Mouse (Mus musculus) lung, postnatal 10 days (tissue): Measurements from ENCODE around the gene Podxl2.

ENCODE experiments used
- DNase-seq: peaks from one replicate; pipeline ENCODE4 v3.0.0; 2021

Gene Podxl2

DNA sequence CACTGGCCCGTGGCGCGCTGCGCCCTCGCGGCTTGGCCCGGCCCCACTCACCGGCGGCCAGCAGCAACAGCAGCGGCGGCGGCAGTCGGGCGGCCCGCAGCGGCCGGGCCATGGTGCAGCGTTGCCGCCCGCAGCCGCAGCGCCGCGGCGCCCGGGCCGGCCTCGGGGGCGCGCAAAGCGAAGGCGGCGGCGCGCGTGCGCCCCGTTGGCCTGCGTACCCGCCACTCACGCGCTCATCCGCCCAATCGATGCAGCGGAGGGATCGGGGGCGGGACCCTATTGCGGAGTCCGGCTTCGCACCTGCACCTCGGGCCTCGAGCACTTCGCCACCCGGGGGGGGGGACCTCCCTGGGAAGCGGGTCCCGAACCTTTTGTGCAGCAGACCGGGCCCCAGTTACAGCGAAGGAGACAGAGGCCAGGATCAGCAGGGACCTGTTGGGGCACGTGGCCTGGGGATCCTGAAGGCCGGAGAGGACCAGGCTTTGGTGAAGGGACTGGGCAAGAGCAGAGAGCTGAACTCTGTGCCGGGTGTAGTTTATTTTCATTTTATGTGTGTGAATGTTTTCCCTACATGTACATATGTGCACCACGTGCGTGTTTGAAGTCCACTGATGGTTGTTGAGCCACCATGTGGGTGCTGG lies at the start of gene Podxl2:
Podxl2 (minus strand) TSS at position 177 of the 641 bp plus-strand sequence.
- peak; percentile 84 for DNase-seq

DNA sequence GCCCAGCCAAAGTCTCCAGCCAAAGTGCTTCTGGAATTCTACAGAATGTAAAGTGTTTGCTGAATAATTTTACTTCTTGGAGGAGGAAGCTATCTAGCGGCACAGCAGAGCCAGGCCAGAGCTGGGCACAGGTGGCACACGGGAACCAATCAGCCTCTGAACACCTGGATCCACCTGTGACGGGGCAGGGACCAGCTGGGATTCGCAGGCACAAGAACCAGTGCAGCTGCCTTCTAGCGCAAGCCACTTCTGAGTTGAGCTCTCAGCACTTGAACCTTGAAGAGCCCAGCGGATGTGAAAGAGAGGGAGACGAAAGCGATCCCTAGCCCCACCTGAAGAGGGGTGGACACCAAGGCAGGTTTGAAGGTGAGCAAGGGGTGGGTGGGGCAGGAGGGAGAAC lies 44.0 kb upstream of the Podxl2 start:
- no peak for DNase-seq

DNA sequence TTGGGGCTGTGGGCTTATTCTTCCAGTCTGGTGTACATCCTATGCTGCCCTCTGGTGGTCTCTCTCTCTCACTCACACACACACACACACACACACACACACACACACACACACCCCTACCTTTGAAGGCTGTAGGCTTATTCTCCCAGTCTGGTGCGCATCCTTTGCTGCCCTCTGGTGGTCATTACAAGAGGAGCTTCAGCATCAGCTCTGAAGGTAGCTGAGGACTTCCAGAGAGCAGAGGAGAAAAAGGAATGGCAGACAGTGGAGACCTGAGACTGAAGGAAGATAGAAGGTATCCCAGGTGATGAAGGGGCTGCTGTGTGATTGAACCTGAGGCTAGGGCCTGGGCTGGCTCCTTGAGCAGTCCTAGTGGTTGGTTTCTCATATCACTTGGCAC lies 41.3 kb upstream of the Podxl2 start:
- peak; percentile 70 for DNase-seq

DNA sequence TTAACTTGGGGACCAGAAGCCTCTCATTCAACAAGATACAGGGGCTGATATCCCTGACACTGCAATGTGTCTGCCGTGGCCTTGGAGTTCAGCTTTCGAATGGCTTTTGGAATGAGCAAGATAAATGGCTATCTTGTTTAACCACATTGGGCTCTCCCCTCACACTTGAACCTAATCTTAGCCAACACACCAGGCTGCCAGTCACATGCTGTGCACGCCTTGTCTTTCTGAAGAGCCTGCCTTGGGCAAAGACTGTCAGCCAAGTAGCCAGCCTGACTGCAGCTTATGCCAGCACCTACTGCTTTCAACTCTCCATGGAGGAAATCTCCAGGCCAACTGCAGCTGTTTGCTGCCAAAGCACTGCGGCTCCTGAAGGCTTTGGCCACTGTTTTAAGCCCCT lies 40.7 kb upstream of the Podxl2 start:
- no peak for DNase-seq

DNA sequence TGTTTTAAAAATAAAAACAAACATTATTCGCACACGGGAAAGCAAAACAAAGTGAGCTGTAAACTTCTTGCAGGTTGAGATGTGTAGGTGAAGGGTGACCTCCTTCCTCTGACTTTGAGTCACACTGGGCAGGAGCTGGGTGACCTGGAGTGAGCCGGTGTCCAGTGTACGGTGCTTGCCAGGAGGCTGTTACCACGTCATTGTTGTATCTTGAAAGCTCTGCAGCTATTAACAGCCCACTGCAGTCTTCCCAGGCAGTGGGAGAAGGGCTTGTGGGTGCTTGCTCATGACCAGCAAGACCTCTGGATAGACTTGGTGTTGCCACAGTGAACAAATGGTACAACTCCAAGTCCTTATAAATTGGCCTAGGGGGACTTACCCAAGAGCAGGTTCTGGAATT lies 40.0 kb upstream of the Podxl2 start:
- DNase-seq: no peak

DNA sequence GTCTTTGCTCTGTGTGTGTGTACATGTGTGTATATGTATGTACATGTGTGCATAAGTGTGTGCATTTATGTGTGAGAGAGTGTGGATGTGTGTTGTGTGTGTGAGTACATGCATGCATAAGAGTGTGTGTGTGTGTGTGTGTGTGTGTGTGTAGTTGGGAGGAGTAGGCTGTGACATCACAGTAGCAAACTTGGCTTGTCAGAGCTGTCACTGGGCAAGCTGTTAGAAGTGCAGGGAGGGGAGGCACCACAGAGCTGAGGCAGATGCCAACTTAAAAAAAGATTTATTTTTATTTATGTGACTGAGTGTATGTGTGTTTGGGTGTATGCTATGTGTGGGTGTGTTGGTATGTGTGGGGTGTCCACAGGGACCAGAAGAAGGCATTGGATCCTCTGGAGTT lies 38.6 kb upstream of the Podxl2 start:
- no peak for DNase-seq

DNA sequence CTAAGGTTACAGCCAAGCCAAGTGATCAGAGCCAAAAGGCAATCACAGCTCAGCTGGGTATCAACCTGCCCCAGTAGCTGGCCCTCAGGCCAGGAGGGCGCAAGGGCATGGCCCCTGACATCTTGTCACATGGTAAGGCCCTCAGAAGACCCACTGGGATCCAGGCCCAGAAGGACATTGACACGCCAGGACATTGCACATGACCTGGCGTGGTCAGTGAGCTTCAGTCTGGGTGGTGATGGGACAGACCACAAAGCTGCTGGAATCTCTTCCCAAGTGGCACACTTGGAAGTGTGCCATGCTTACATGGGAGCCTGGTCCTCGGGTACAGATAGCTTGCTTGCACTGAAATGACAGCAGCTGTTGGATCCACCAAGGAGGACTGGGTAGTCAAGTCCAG lies 38.2 kb upstream of the Podxl2 start:
- no peak for DNase-seq

DNA sequence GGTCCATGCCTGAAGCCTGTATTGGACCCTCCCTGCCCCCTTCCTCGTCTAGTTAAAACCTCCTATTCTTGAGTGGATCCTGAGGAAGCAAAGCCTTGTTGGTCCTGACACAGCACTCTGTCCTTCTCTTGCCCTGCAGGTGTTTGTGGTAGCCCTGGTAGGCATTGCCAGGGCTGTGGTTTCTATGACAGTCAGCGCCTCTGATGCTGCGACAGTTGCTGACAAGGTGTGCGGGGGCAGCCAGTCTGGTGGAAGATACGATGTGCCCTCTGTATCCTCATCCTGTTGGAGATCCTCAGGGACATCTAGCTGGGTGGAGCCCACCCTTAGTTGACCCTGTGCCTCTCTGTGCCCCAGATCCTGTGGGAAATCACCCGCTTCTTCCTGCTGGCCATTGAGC lies 34.3 kb upstream of the Podxl2 start:
- DNase-seq: no peak

DNA sequence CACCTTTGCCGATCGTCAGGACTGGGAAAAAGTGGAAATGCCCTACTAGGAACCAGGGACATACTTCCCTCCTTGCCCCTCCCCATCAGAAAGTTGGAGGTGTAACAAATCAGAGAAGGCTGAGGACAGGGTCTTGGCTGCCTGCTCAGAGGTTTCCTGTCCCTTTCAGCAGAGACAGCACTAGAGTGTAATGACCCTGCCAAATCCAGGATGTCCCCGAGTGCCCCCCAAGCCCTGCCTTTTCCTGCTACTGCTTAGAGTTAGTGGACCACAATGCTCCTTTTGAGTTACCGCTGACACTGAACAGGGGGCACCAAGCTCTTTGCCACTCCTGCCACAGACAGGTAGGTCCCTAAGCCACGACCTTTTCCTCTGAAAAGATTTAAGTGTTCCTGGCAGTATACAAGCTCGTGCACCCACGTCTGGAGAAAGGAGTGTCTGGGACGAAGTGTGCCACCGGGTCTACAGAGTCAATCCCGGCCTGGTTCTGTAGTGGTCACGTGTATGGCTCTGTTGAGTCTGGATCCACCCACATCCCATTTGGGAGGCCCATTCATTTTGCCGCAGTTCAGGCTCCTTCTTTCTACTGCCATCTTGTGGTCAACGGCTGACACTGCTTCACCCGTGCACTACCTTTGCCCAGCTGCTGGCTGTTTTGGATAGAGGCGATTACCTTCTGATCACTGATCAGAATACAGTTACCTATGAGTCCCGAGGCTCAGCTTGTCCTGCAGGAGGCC lies 31.7 kb upstream of the Podxl2 start:
- DNase-seq: peak; percentile 84

DNA sequence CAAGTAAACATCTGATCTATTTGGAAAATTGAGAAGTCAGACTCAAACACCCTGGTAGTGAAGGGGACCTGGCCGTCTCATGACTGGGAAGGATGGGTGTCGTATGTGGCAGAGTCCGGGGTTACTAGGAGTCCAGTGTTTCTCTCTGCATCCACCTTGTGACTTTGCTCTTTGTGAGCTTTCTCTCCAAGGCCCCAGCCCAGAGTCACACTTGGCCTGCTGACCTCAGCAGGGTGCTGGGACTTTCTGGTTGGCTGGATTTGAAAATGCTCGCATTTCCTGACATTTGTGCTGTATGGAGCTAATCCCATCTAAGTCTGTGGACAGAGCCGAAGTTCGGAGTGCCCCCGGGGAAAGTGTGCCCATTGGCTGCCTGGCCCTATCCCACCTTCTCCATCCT lies 30.2 kb upstream of the Podxl2 start:
- DNase-seq: no peak

DNA sequence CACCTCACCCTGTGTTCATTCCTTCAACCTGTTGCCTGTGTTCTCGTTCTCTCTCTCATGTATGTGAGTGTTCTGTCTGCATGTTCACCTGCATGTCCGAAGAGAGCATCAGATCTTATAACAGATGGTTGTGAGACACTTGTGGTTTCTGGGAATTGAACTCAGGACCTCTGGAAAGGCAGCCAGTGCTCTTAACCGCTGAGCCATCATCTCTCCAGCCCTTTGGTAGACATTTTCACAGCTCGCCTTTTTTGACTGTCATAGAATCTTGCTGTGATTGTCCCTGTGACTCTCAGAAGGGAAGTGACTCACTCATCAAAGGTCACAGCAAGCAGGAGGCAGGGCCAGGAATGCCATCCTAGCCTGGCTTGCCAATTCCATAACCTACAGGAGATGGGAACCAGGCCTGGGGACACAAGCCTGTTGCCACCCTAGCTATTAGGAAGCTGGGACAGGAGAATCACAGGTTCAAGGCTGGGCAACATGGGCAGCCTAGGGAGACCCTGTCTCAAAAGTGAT lies 29.7 kb upstream of the Podxl2 start:
- no peak for DNase-seq

DNA sequence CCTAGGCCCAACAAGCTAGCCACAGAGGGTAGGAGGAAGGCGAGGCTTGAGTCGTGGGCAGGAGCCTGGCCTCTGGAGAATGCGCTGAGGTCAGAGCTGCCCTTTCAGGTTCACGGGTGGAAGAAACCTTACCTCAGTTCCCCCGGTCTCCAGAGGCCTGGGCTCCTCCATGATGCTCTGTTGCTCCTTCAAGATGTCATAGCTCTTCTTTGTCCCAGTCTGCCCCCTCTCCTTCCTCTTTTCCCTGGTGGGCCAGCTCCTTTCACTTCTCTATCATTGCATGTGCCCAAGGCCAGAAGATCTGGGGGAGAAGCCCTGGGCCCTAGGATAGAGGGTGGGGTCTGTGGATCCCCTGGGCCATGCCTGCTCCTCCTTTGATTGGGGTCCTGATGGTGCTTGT lies 28.9 kb upstream of the Podxl2 start:
- DNase-seq: no peak

DNA sequence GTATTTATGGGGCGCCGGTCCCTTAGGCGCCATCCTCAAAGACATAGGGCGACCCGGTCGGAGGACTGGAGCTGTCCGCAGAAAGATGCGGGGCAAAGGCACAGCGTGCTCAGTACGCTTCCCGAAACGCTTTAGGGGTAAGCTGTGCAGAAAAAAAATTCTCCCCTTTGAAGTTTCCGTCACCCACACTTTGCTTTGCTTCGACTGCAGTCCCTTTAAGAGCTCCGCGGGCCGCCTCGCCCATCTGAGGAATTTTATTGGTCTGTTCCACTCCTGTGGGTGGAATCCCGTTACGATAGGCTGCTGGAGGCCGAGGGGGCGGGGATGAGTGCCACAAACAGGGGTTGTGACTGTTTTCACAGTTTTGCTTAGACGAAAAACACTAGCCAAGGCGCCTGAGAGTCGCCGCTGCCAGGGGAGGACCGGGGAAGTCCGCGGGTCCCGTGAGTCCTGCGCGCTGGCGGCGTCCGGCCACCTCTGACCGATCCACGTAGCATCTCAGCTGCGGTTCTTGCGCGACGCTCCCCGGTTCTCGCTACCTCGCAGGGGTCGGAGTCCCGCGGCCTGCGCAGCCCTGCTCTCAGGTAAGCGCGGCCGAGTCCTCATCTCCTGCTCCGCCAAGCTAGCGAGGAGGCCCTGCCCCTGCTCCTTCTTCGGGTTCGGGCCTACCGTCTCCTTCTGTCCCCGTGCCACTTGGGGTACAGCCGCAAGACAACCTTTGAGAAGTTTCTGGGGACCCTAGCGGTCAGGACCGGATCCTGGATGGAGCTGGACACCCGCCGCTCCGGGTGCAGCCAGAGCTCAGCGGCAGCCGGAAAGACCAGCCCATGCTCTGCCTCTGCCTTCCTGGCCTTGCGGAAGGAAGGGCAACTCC lies 27.3 kb upstream of the Podxl2 start, which contains the start of gene Tpra1:
Tpra1 (plus strand) TSS at position 305 of the 874 bp plus-strand sequence.
- peak; percentile 97 for DNase-seq

DNA sequence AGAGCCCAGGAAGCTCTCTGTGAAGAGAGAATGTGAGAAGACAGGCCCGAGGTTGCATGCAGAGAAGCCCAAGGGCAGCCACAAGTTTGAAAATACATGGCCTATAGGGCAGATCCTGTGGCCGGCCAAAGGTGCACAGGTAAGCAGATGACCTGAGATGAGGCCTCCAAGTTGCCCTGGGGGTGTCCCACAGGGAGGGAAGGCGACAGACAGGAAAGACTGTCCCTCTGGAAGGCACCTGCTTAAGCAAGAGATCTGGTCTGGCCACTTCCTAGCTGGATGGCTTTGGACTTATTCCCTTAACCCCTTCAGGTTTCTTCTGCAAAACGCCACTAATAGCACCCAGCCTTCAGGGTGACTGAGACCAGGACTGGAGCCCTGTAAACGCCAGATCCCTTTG lies 26.6 kb upstream of the Podxl2 start:
- DNase-seq: no peak

DNA sequence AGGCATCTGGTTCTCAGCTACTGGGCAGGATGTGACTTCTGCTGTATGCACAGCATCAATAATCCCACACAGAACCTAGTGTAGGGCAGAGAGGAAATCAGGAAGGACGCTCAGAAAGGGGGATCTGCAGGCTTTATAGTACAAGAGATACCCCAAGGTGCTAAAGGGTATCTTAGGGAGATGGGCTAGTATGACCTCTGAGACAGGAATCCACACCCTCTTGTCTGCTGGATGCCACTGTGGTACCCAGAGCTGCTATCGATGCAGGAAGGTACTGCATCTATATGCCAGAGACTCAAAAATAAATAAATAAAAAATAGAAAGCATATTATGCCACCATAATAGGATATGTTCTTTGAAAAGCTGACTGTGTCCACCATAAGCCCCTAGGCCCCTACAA lies 24.8 kb upstream of the Podxl2 start:
- DNase-seq: no peak

DNA sequence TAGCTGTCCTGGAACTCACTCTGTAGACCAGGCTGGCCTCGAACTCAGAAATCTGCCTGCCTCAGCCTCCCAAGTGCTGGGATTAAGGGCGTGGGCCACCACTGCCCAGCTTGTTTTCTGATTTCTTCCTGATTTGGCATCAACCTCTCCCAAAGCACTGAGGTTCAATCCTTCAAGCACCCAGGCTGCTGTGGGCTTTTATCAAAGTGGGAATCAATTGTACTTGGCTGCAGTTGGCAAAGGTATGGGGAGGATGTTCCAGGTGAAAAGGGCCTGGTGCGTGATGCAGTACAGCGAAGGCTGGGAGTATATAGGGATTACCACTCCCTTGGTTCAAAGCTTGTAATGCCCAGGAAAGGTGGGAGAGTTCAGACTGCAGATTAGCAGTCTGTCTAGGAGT lies 24.2 kb upstream of the Podxl2 start:
- DNase-seq: no peak

DNA sequence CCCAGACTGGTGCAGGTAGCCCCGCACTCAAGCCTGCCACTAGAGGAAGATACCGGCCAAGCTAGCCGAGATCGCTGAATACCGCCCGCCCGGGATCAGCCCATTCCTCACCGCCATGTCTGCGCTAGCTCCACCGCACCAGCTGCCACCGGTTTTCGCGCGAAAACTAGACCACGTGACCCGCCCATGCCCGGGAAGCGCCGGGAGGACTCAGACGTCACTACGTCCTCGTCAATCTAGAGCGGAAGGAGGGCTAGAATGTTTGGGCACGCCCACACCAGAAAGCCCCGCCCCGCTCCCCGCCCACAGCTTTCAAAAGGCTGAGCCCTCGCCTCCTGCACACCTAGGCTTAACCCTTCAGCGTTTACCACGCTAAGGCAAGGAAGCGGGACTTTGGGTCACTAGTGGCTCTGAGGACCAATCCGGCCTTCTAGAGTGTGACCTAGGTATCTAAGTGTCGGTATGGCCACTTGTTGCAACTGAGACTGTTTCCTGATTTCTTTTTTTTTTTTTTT lies 23.7 kb upstream of the Podxl2 start, which contains the start of gene Mcm2:
Mcm2 (minus strand) TSS at position 247 of the 515 bp plus-strand sequence.
- DNase-seq: peak; percentile 98

DNA sequence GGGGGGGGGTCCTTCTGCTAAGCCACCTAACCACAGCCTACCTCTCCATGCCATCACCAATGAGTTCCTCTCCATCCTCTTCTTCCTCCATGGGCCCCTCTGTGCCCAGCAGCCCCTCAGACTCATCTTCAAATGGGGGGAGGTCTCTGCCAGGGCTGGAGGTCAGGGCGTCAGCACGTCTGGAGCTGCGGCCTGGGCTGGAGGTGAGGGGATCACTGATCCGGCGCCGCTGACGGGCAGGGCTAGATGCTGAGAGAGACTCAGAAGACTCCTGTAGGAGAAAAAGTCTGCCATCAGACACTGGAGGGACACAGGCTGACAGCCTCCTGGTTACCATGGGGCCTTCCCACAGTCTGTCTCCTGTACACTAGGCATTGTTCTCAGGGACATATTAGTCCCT lies 22.4 kb upstream of the Podxl2 start:
- no peak for DNase-seq

DNA sequence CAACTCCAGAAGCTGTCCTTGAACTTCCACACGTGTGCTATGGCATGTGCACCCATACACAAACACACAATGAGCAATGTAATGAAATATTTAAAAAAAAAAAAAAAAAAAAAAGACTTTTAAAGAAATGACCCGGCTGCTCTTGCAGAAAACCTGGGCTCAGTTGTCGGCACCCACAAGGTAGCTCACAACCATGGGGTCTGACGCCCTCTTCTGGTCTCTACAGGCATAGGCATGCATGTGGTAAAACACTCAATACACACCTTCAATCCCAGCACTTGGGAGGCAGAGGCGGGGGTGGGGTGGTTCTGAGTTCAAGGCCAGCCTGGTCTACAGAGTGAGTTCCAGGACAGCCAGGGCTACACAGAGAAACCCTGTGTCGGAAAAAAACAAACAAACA lies 21.1 kb upstream of the Podxl2 start:
- DNase-seq: no peak

DNA sequence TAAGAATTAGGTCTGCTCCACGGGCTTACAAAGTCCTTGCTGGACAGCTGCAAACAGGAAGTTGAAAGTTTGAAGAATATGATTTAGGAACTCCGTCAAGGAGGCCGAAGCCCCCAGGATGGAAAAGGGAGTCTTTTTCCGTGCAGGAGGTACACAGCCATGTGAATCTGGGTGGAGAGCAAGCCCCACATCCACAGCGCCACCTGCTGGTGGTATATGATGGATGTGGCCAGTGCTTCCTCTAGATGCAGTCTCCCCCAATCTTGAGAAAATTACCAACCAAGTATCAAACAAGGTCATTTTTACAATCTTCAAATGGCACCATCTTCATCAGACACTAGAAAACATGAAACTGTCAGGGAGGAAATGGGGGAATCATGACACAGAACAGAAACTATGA lies 18.7 kb upstream of the Podxl2 start:
- peak; percentile 67 for DNase-seq

DNA sequence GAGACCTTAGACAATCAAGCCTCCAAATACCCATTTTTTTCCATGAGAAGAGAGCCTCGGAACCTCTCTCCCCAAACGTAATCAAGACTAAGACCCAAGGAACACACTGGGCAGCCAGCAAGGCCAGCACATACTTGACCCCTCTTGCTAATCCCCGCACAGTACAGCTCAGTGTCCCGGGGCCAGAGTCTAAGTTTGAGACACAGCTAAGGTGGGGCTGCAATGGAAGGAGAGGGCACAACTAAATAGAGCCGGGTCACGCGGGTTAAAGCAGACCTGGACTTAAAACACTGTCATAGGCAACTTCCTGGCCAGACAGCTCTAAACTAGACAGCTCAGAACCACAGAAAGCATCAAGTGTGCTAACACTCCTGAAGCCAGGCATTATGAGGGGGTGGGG lies 16.0 kb upstream of the Podxl2 start:
- DNase-seq: no peak

DNA sequence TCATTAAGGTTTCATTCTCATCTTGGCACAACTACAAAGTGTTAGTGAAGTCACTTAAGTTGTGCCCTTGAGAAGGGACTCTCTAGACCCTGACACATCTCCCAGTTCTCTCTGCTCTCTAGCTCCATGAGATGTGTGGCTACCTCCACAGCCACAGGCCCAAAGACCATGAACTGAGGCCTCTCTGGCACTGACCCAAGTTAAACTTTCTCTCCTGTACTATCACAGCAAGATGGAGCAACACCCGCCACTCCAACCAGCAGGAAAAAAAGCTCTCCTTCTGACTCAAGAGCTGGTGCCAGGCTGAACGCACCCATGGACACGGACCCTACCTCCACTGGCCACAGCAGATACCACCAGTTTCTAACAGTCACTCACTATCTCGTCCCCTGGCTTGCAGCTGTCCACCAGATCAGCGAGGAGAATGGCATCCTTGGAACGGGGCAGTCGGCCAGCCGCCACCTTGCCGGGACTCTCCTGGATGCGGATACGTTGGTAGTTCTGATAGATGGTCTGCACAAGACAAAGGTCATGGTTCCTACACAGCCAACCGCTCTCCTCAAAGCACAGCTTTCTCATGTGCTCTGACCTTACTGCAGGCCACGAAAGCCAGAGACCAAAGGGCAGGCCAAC lies 14.7 kb upstream of the Podxl2 start:
- no peak for DNase-seq
